Mouse (Mus musculus) right cerebral cortex, adult 18-20 months (tissue): ENCODE measurements around the gene Krt20.

Source experiments
- DNase-seq: peaks from one replicate; pipeline ENCODE4 v3.0.0; 2022; ENCODE audit warnings: mixed read lengths

Gene Krt20

DNA sequence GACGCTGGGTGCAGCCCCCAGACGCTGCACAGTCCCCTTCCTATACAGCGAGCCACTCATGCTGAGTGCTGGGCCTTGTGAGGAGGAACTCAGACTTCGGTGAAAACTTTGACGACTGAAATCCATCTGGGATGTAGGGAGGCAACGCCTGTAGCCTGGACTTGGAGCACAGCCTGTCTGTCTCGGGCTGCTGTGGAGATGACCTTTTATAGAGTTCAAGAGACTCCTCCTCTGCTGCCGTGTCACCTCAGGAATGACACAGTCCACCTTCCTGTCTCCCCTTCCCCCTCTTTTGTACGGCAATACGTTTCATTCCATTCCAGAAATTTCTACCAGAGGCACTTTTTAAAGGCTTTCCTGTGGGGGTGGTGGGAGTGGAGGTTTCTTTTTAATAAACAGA lies at the start of gene Krt20:
Krt20 (minus strand) TSS at position 179 of the 400 bp plus-strand sequence.
- no peak for DNase-seq

DNA sequence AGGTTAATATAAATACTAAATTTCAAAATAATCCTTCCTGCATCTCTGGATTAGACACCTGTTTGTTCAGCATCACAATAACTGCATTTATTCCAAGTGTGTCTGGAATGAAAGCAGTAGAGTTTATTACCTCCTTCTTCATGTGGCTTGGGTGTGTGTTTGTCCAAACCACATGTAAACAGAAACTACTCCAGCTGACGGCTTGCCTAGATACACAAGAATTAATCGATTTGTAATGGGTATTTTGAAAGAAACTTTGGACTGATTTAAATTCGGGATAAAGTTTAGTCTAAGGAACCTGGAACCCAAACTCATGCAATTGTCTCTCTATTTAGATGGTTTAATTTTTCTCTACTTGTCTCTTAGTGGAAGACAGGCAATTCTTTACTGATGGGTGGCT lies 37.0 kb upstream of the Krt20 start:
- DNase-seq = no peak

DNA sequence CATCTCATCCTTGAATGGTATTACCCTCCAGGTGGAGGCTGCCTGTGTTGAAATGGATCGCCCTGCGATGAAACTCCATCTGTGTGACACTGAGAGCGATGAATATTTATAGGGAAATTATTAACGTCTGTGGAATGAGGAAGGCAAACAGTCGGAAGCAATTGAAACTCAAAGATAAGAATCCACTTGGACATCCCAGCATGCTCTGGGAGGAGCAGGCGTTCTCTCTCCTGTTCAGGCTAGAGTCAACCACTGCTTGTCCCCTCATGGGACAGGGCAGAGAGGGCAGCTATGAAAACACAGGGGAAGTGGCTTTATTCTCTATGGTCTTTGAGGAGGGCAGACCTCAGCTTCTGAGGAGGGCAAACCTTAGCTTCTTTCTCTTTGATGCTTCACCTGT lies 35.5 kb upstream of the Krt20 start:
- DNase-seq = no peak

DNA sequence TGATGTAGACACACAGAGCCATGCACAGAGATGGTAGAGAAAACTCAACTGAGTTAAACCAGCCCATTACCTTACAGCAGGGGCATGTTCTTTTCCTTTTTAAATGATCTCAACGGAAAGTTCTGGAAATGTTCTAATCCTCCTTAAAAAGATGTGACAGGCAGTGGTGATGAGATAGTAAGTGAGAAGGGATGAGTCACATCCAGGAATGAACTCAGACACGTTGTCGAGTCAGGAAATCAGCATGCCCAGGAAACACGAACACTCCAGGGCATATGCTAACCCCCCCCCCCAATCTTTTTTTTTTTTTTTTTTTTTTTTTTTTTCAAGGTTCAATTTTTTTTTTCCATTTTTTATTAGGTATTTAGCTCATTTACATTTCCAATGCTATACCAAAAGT lies 34.5 kb upstream of the Krt20 start:
- no peak for DNase-seq

DNA sequence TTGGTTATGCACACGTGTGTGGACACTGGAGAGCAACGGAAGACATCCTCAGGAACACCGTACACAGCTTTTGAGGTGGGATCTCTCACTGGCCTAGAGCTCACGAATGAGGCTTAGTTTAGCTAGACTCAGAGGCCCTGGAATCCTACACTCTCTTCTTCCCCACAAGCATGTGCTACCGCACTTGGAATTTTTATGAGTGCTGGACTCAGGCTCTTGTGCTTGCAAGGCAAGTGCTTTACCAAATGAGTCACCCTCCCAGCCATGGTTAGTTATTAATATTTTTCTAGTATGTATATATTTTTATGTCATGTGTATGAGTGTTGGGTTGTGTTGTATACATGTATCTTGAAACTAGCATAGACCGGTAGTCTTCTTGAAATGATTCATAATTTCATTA lies 34.0 kb upstream of the Krt20 start:
- DNase-seq = no peak

DNA sequence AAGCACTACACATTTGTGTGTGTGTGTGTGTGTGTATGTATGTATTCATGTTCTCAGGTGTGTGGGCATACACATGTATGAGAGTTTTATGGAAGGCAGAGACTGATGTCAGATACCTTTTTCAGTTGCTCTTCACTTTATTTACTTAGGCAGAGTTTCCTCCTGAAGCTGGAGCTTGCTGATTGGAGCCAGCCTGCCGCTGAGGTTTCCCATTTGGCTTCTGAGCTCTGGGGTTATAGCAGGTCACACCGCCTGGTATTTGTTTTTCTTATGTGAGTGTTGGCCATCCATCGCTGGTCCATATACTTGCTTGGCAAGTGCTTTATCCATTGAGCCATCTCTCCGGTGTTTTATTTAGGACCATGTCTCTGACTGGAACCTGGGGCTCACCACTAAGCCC lies 31.3 kb upstream of the Krt20 start:
- no peak for DNase-seq

DNA sequence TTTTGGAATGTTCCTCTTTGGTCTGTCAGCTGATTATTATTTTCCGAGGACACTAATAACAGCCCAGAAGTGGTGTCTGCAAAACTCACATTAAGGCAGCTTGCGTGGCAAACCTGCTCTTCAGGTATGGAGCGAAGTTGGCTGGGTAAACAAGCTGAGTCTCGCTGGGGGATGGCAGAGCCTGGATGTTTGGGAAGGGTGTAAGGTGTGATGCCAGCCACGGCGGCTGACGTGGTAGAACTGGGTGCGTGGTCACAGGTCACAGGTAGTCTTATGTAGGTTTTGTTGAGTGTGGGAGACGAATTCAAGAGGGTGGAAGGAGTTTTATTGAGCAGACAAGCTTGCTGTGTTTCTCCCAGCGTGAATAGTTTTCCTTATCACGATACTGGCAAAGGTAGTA lies 30.6 kb upstream of the Krt20 start:
- no peak for DNase-seq

DNA sequence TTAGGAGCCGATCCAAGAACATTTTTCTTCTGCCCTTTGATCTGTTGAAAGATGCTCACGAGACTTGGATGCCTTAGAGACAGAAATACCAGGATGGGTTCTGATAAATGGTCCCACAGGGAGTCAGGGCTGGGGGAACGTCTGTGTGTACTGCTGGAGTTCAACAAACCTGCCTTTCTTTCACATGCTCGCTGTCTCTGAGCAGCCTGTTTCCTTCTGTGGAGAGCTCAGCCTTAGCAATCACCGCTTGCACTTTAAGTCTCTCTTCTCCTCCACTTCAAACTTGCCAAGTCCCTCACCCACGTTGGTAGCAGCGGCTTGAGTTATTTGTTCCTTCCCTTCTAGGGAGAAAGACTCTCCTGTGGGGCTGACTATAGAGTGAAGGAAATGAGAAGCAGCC lies 28.4 kb upstream of the Krt20 start:
- DNase-seq = peak; percentile 73

DNA sequence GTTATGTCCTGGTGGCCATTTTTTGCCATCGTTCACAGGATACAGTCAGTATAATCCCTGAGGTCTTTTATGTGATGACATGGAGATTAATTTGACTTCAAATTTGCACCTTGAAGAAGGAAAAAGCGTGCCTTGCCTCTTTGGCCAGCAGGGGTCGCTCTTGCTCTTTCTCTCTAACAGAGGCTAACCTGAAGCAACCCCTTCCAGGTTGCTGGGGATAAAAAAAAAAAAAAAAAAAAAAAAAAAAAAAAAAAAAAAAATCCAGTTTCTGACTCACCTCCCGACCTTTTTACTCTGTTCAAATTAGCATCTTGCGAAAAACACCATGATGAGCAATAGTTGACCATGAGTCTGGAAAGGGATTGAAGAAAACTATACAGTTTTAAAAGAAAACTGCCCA lies 26.9 kb upstream of the Krt20 start:
- peak; percentile 81 for DNase-seq

DNA sequence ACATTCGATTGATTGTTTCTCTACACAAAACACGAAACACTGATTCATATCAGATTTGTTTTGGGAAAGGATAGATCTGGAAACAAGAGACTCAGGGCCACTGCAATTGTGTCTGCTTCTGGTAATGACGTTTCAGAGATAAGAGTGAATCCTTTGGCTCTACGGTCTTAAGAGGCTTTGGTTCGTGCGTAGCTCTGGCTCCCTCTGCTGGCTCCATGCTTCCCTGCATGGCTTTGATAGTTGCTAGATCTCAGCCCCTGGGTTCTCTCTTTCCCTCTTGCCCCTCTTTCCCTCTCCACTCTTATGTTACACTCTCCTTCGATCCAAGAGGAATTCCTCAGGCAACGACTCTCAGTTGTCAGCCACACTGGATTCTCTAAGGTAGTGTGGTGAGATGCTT lies 25.2 kb upstream of the Krt20 start:
- peak; percentile 67 for DNase-seq

DNA sequence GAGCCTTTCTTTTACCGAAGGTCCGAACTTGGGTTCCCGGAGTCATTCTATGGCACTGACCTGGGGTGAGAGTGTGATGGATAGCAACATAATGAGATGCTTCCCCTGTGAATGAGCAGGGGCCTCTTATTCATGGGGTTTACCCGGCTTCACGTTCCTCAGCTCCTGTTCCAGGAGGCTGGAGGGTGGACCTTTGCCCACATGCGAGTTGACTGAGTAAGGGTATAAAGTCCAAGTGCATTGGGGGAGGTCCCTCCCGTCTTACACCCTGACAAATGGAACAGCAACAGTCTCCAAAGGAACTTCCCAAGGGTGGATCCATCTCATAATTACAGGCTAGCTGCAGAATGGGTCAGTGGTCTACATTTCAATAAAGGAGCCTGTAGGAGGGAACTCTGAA lies 23.8 kb upstream of the Krt20 start:
- no peak for DNase-seq

DNA sequence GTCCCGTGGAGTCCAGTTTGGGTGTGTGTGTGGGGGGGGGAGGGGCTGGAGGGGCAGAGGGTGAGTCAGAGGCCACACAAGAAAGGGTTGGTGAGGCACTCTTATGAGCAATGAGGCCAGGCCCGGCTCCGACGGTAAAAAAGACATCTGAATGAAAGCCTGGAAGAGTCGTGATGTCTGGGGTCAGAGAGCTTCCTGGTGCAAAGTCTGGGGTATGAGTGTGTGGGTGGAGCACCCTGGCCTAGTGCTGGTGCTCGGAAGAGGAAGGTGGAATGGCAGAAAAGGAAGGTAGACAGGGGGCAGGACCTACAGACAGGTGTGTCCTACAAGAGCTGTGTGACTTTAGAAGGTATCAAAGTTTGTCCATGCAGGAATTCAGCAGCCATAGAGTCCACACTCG lies 20.9 kb upstream of the Krt20 start:
- no peak for DNase-seq

DNA sequence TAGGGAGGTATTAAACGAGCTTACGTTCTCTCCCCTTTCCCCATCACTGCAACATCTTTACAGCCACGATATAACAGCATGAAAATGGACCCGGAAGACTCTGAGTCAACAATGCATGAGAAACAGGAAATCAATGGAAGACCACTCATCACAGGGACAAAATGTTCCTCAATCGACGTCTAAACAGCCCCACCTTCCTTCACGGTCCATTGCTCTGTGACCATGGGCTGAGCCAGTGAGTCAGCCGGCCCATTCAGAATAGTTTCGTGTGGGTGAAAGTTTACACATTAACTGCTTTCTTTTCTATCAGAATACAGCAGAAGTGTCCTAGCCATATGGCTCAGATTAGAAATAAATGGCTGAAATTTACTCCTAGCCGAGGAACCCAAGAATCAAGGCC lies 16.8 kb upstream of the Krt20 start:
- no peak for DNase-seq

DNA sequence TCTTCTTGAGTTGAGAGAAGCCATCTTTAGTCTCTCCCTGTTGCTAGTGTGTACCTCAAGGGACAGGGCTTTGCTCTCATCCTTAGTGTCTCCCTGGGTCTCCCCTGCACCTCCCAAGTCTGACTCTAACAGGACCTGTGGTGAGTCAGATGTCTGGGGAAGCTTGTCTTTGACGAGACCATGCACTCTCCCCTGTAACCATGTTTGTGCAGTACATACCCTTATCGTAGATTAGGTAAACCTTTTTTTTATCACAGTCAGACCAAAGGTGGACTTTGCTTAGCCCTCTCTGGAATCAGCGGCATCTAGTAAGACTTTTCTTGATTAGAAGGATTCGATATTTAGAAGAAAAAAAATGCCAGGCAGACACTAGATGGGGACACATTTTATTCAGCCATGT lies 16.1 kb upstream of the Krt20 start:
- DNase-seq = no peak

DNA sequence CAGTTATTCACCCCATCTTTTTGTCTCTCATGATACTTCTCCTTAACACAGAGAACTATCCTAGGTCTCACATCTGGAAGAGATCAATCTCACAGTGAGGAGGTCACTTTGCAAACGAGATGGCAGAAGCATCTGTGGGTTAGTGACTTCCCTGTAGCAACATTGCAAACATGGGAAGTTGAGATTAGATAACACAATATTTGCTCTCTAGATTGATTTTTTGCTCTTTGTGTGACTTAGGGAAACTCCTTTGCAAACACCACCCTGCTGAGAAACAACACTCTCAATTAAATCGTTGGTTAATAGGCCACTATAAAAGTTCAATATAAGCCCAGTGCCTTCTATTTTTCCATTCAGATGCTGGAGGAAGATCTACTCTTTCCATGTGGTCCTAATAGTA lies 10.8 kb upstream of the Krt20 start:
- no peak for DNase-seq

DNA sequence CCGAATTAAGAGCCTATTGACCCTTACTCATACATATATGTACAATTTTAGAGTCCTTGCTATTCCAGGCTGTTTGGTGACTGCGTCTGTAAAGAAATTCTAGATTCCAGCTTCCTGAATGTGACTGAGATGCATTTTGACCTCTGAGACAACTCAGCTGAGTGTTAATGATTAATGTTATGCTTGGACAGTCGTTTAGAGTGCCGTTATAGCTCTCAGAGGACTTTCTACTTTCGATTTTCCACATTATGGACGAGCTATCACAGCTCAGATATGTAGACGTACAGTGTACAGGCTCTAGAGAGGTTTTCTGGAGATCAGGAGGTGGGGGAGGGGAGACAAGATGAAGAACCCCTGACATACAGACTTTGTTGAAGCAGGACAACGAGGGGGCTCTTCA lies 3.3 kb upstream of the Krt20 start:
- no peak for DNase-seq

DNA sequence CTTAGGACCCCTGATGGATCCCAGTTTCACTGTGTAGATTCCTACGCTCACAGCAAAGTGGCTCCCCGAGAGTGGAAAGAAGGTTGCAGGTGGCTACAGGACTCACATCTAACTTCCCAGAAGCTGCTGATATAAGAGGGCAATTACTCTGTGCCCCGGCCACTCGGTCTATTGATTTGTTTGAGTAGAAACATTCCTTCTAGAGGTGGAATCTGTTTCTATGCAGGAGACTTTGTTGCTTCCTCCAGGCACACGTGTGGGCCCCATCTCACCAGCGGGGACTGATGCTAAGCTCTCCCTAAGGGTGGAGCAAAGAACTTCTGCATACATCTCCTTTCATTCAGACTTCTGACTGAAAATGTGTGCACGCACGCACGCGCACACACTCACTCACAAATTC lies 1.5 kb upstream of the Krt20 start:
- DNase-seq = no peak

DNA sequence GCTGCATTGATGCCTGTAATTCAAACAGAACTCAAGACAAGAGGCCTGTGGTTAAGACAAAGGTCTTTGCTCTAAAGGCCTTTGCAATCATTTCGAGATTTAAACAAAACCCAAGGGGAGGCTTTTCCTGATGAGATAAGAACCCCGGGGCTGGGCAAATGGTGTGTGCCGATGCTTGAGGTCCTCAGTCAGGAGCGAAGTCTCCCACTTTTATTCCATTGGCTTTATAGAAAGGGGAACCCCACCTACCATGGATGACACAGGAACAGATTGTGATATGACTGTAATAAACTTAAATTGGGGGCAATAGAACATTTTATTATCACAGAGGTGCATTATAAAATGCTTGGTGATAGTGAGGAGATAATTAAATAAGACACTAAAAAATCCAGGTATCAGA lies 1.3 kb downstream of the Krt20 start:
- DNase-seq = no peak

DNA sequence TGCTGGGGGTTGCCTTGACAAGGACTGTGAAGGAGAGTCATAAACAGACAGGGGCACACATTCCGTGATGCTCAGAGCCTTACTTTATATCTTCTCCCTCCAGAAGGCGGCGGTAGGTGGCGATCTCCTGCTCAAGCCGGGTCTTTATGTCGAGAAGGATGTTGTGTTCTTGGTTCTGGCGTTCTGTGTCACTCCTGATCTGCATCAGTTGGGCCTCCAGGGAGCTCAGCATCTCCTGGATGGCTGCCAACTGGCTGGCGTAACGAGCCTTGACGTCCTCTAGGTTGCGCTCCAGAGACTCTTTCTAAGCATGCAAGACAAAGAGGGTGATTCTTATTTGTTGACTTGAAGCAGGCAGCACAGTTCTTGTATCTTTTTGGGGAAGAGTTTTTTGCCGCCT lies 7.3 kb downstream of the Krt20 start:
- DNase-seq = no peak

DNA sequence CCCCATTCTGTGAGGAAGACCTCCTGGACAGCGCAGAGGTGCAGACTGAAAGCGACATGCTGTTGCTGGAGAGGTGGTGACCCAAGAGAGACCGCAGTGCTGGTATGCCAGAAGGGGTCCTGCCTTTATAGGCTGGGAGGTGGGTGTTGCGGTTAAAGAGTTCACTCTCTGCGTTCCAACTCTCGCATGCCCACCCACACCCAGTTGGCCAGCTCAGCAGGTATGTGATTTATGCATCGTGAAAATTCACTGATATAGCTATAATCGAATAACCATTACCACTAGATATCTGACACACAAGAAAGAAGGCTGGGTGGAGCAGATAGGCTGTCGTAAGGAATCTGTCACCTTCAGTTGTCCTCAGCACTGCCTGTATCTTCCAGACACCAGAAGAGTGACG lies 15.8 kb downstream of the Krt20 start, which contains the start of gene Krt12:
Krt12 (minus strand) TSS at position 101 of the 400 bp plus-strand sequence.
- no peak for DNase-seq

DNA sequence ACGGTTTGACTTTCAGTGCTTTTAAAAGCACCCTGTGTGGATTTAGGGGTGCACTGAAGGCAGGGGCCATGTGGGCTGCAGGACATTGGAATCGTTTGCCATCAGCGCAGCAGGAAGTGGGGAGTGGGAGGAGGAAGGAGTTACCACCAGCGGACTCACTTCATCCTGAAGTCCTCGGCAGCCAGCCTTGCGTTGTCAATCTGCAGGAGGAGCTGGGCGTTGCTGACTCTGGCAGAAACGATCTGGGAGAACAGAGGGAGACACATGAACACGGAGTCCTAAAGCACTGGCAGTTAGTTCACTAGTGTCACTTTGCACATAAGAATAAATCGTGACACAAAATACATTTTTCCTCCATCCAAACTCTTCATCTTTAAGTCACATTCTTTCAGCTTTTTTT lies 17.4 kb downstream of the Krt20 start:
- DNase-seq = peak; percentile 63

DNA sequence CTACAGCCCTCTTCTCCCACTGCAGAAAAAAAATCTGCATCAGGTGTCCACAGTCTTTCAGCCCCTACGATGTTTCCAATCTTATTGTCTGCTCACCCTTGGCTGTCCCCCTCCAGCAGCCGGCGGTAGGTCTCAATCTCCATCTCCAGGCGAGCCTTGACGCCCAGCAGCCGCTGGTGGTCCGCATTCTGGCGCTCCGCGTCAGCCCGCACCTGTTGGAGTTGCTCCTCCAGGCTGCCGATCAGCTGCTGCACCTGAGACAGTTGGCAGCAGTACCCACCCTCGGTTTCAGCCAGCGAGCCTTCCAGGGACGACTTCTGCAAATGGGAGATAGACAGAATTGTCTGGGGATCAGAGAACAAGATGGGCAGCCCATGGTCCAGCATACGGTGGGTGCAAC lies 20.1 kb downstream of the Krt20 start:
- no peak for DNase-seq

DNA sequence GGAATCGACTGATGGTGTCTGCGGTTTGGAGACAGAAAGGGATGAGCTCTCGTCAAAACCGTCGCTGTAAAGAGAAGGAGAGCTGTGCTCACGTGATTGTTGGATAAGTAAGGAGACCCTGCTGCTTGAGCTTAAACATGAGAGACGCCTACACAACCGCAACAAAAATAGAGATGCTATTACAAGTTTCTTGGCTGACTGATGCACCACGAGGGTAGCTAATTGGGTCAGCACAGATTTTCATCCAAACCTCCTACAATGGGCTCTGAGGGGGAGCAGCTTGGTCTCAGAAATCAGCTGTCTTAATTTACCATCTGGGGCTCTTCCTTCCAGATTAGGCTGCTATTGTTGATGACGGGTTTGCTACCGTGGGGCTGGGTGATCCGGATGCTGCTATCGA lies 21.0 kb downstream of the Krt20 start:
- DNase-seq = peak; percentile 84

DNA sequence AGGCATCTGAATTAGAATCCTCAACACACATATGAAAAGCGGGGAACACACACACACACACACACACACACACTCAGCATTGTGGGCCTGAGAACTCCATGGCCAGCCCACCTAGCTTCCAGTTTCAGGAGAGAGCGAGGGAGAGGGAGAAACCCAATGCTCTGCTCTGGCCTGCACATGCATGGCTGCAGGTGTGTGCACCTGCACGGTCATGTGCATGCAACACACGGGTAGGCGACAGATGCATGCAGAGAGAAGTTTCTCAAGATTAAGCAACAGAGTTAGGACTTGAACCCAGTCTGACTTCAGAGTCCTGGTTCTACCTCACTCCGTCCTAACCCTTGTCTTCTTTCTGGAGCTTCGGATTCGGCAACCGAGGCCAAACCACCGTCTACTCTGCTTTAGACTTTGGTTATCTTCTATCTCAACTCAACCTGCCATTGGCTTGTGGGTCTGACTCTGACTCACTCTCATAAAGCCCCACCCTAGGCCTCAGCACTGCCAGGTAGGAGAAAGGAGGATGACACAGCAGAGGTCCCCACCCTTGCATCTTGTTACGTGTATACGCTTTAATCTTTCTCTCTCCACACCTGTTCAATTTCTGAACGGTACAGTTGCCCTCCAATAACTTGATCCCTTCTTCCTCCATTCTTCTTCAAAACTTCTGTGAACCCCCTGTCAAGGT lies 23.3 kb downstream of the Krt20 start:
- DNase-seq = no peak

DNA sequence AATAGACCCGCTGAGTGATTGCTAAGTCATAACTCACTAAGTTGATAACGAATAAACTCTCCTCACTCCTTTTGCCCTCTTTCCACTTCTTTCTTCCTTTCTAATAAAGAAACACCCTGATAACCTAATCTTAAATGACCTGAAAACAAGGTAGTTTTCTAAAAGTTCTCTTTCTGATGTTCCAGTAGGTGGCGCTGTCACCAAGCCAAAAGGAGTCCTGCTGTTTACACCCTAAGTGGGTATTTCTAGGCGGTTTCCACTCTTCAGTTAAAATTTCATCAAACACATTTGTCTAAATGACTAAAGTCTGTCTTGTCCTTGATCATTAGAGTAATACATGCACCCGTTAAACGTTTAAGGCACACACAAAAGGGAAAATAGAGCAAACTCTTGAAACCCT lies 24.7 kb downstream of the Krt20 start:
- DNase-seq = peak; percentile 54

DNA sequence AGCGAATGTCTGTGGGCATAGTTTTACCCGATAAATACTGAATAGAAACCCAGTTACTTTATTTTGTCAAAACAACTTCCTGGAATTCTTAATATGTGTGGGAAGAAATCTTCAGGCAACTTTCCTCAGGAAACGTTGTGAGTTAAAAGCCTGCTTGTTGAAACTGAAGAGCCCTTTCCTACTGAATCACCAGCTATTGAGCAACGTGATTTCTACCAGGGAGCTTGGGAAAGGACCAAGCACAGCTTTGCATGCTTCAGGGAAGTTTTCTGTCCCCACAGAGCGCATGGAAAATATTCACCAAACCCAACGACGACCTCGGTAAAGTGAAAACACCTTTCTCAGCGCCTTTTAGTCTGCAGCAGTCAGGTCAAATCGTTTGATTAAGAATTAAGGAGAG lies 31.8 kb downstream of the Krt20 start:
- DNase-seq = no peak
